Mouse (Mus musculus) liver, adult 2 months (tissue): ENCODE data around the gene Snd1. TPM values are rescaled to one million over a fixed set of nuclear protein-coding genes. Genes with fewer than 3 reads are reported as not detected.
A peak's percentile ranks its signal among the peaks of the same experiment; 100 is the strongest.

Experiments used
- DNase-seq: peaks from one replicate; pipeline ENCODE4 v3.0.0-alpha.2; 2011; ENCODE audit warnings: low read depth, low spot score; ENCODE audit errors: extremely low read depth
- H3K27ac ChIP-seq: fragments of 200-500 bp; replicated peaks from 2 replicates; pipeline ENCODE4 v1.5.1; 2012; ENCODE audit warnings: low read depth, mild to moderate bottlenecking, control low read depth, inconsistent platforms, low read length; ENCODE audit not compliant: insufficient read depth
- H3K27me3 ChIP-seq: fragments of 200-500 bp; 2 replicates; pipeline ENCODE4 v1.6.1; 2012; ENCODE audit warnings: mild to moderate bottlenecking, moderate library complexity, low read length, inconsistent platforms; ENCODE audit not compliant: control insufficient read depth, insufficient read depth
- H3K36me3 ChIP-seq: fragments of 200-500 bp; 2 replicates; pipeline ENCODE4 v1.6.1; 2012; ENCODE audit warnings: low read length, inconsistent platforms; ENCODE audit not compliant: control insufficient read depth, insufficient read depth
- H3K4me1 ChIP-seq: fragments of 200-500 bp; 2 replicates; pipeline ENCODE4 v1.6.1; 2011; ENCODE audit warnings: low read length; ENCODE audit not compliant: control insufficient read depth, insufficient read depth
- H3K4me3 ChIP-seq: fragments of 200-500 bp; 2 replicates; pipeline ENCODE4 v1.5.1; 2011; ENCODE audit warnings: low read depth, mild to moderate bottlenecking, control low read depth, low read length, moderate library complexity; ENCODE audit not compliant: insufficient read depth
- H3K79me2 ChIP-seq: fragments of 200-500 bp; 2 replicates; pipeline ENCODE4 v1.6.1; 2012; ENCODE audit warnings: inconsistent platforms, mild to moderate bottlenecking, low read length, moderate library complexity; ENCODE audit not compliant: control insufficient read depth, insufficient read depth
- H3K9ac ChIP-seq: fragments of 200-500 bp; 2 replicates; pipeline ENCODE4 v1.6.1; 2012; ENCODE audit warnings: low read depth, mild to moderate bottlenecking, control low read depth, inconsistent platforms, low read length
- CTCF ChIP-seq: fragments of 200-500 bp; IDR thresholded peaks from 2 replicates; pipeline ENCODE4 v1.5.1; 2011; ENCODE audit warnings: low read depth, low read length, control low read depth
- POLR2A ChIP-seq: fragments of 200-500 bp; IDR thresholded peaks from 2 replicates; pipeline ENCODE4 v1.6.1; 2011; ENCODE audit warnings: low read length, control low read depth; ENCODE audit not compliant: insufficient read depth; ENCODE audit errors: extremely low read depth
- WGBS: fragments of 180-500 bp; shearing (Covaris S2); methylation state at CpG from one replicate; pipeline ENCODE4 v1.1.7; 2018; 5-methylcytosine and 5-hydroxymethylcytosine counted together
- polyA plus RNA-seq: library from polyadenylated mRNA; depleted of rRNA; stranded (reverse); fragments of >200 nt; gene quantifications from 2 replicates; pipeline ENCODE4 v1.2.3, GENCODE M21; 2012; rRNA removed
- total RNA-seq: library from RNA; depleted of rRNA; stranded (reverse); fragments of >200 nt; gene quantifications from 2 replicates; pipeline ENCODE4 v1.2.3, GENCODE M21; 2014; rRNA removed

Snd1 gene
- total and polyA plus RNA-seq, 2 experiments = 64.2 to 88.6 TPM

- Histone ChIP-seq H3K27ac (no peak overlapping the region), H3K79me2 (no peaks in the 10 kb centered on the region), H3K4me3 (no peak overlapping the region), H3K27me3 (peaks cover 9% of the 10 kb centered on the region; the same call in 1 of the 2 replicates), H3K4me1 (no peaks in the 10 kb centered on the region), H3K9ac (no peak overlapping the region), H3K36me3 (no peaks in the 10 kb centered on the region)
- 20% methylated on average over 18 of the region's 18 CpGs for WGBS
- peak; percentile 7 for DNase-seq
- TF ChIP-seq CTCF (no peak), POLR2A (no peak)
Observed at GRCm38 (mm10) chr6:28981966-28982701, 507.2 kb downstream of the Snd1 start.

- Histone ChIP-seq H3K79me2 (no peaks in the 10 kb centered on the region), H3K9ac (no peak overlapping the region), H3K27ac (no peak overlapping the region), H3K36me3 (no peaks in the 10 kb centered on the region), H3K4me1 (no peaks in the 10 kb centered on the region), H3K4me3 (no peak overlapping the region), H3K27me3 (peaks cover 9% of the 10 kb centered on the region; the same call in 1 of the 2 replicates)
- TF ChIP-seq POLR2A (no peak), CTCF (no peak)
- 83% methylated on average over 1 of the region's 1 CpGs for WGBS
- no peak for DNase-seq
Observed at GRCm38 (mm10) chr6:28982817-28983216, 507.9 kb downstream of the Snd1 start.

Other genes starting within 250 kb of the Snd1 start
- gene Zfp800, start 77.1 kb upstream of the Snd1 start, total RNA-seq = 8.7 and 12.3 TPM in 2 replicates
- 1.5 and 1.7 TPM in 2 replicates for gene Zfp800, start 77.1 kb upstream of the Snd1 start, polyA plus RNA-seq
- 165 and 194 TPM in 2 replicates for gene Arf5, start 51.6 kb upstream of the Snd1 start, total RNA-seq
- 215 and 326 TPM in 2 replicates for gene Arf5, start 51.6 kb upstream of the Snd1 start, polyA plus RNA-seq
- gene Fscn3, start 47.4 kb upstream of the Snd1 start, total RNA-seq = 0.09 TPM in 1 of 2 replicates, not detected in the other
- gene Fscn3, start 47.4 kb upstream of the Snd1 start, polyA plus RNA-seq = 0.06 TPM in 1 of 2 replicates, not detected in the other
- gene Gcc1, start 46.7 kb upstream of the Snd1 start, total RNA-seq = 9.9 and 12.0 TPM in 2 replicates
- 3.9 and 4.3 TPM in 2 replicates for gene Gcc1, start 46.7 kb upstream of the Snd1 start, polyA plus RNA-seq
- gene Pax4, start 25.8 kb upstream of the Snd1 start, total RNA-seq = not detected in 2 replicates
- gene Pax4, start 25.8 kb upstream of the Snd1 start, polyA plus RNA-seq = not detected in 2 replicates